Mouse (Mus musculus) urinary bladder, postnatal 10 days (tissue): ENCODE data around the gene Rbm43.
A peak's percentile ranks its signal among the peaks of the same experiment; 100 is the strongest.

Source experiments
- DNase-seq: peaks from one replicate; pipeline ENCODE4 v3.0.0; 2022; ENCODE audit warnings: low spot score

Rbm43 gene

GRCm38 (mm10) chr2:51912740-51913139 is 22.2 kb downstream of the Rbm43 start:
- DNase-seq: no peak

GRCm38 (mm10) chr2:51911864-51912263 is 23.1 kb downstream of the Rbm43 start:
- DNase-seq: no peak

GRCm38 (mm10) chr2:51907538-51908110 is 27.3 kb downstream of the Rbm43 start:
- no peak for DNase-seq

GRCm38 (mm10) chr2:51905637-51906036 is 29.3 kb downstream of the Rbm43 start:
- DNase-seq: no peak

- DNase-seq: no peak
These were observed 42.5 kb downstream of the Rbm43 start for GRCm38 (mm10) chr2:51892411-51892901.

GRCm38 (mm10) chr2:51890961-51891360 is 44.0 kb downstream of the Rbm43 start:
- no peak for DNase-seq

GRCm38 (mm10) chr2:51890139-51890538 is 44.8 kb downstream of the Rbm43 start:
- DNase-seq: peak; percentile 35

GRCm38 (mm10) chr2:51880143-51880542 is 54.8 kb downstream of the Rbm43 start:
- DNase-seq: no peak
